Comparison of ENCODE assay signal across 18 mouse cellular contexts in the genomic region with DNA sequence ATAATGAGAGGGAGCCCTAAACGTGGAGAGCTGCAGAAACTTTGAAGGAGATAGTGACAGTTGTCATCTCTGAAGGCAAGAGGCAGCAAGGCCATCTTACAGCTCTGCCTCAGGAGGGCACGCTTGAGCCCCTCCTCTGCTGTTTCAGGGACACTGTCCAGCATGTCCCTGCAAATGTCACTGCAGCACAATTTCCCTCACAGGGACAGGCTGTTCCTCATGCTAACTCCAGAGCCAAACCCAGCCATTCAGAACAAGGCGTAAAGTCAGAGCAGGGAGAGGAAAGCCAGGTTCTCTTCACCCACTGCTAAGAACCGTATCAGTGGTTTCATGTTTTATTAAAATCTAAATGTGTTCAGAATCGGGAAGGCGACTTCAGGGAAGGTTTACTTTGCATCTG. TPM values are rescaled to one million over a fixed set of nuclear protein-coding genes. Genes with fewer than 3 reads are reported as not detected.
"Had no signal": no experiment of that assay in that cellular context is flagged by ENCODE, and none has a peak within 500 bp of the region (broad histone marks: within the 10 kb centered on the region; RNA-seq: fewer than 3 reads in every experiment).

No protein-coding gene starts in this region.

- H3K4me2 ChIP-seq: limb, embryonic 12.5 days; limb, embryonic 15.5 days; liver, embryonic 11.5 days; lung, embryonic 14.5 days; midbrain, embryonic 12.5 days; midbrain, embryonic 15.5 days; neural tube, embryonic 13.5 days had no signal

- H3K27me3 ChIP-seq: limb, embryonic 12.5 days; limb, embryonic 15.5 days; midbrain, embryonic 12.5 days; midbrain, embryonic 15.5 days; neural tube, embryonic 13.5 days had no signal

- H3K36me3 ChIP-seq: limb, embryonic 12.5 days; limb, embryonic 15.5 days; midbrain, embryonic 12.5 days; midbrain, embryonic 15.5 days; neural tube, embryonic 13.5 days had no signal

- ATAC-seq: liver, postnatal 0 days; lung, postnatal 0 days; midbrain, embryonic 15.5 days had no signal

- H3K27ac ChIP-seq: limb, embryonic 12.5 days; limb, embryonic 15.5 days; liver, embryonic 14.5 days; macrophage; midbrain, embryonic 12.5 days; midbrain, embryonic 15.5 days; neural tube, embryonic 13.5 days had no signal

- H3K4me3 ChIP-seq: limb, embryonic 12.5 days; limb, embryonic 15.5 days; midbrain, embryonic 12.5 days; midbrain, embryonic 15.5 days; neural tube, embryonic 13.5 days had no signal

- H3K9ac ChIP-seq: limb, embryonic 12.5 days; limb, embryonic 15.5 days; liver, embryonic 14.5 days; liver, postnatal 0 days; lung, embryonic 14.5 days; midbrain, embryonic 12.5 days; midbrain, embryonic 15.5 days; neural tube, embryonic 13.5 days had no signal

- H3K4me1 ChIP-seq: limb, embryonic 15.5 days; midbrain, embryonic 12.5 days; midbrain, embryonic 15.5 days; neural tube, embryonic 13.5 days had no signal

- H3K9me3 ChIP-seq: limb, embryonic 12.5 days; limb, embryonic 15.5 days; midbrain, embryonic 12.5 days; midbrain, embryonic 15.5 days; neural tube, embryonic 13.5 days had no signal

- DNase-seq: kidney, postnatal 14 days; kidney, postnatal 4 days; left cerebral cortex, postnatal 4 days; liver, postnatal 0 days; lung, embryonic 14.5 days; retina, postnatal 1 day; right cerebral cortex, postnatal 25 days; thymus, adult 18-20 months; thymus, postnatal 36 days had no signal

RNA-seq across cellular contexts. Expression of a gene that starts 4.7 kb away (rescaled TPM):
- polyA plus RNA-seq: macrophage had no signal
